Mouse (Mus musculus) heart, adult 9 months (tissue): Measurements from ENCODE around the gene Foxp1.

Experiments used
- DNase-seq, 2 experiments: peaks; one replicate each; pipeline ENCODE4 v3.0.0; 2022; ENCODE audit warnings: low spot score in 2 of 2

Foxp1 gene

DNA sequence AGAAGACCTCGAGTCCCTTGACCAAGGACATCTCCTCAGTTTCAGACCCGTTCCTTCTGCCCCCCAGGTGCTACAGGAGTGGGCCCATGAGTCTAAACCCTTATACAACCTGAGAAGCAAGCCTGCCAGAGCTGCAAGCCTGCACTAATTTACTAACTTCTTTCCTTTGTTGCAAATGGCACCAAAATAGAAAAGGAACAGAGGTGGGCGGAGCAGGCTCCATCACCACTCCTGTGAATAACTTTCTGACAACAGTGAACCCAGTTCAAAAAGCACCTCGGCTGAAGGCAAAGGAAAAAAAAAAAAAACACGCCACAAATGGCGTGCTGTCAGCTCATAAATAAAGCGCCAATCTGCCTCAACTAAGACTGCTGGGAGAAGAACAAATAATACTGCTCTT lies 81.4 kb downstream of the Foxp1 start:
- no peak for DNase-seq

DNA sequence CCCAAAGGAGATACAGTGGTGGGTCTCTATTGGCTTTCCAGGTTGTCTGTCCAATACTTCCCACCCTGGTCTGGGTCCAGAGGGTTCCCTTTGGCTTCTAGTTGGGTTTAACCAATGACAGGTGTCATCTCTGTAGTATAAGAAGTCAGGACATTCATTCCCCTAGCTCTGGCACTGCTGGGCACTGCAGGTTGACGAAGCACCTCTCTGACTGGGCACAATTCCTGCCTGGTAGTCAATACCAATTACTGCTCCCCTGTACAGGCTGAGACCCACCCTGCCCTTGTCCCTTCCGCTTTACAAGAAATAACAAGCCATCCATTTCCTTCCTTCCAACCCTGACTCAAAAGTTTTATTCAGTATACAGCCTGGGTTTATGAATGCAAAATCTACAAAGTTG lies 81.9 kb downstream of the Foxp1 start:
- DNase-seq, result no peak

DNA sequence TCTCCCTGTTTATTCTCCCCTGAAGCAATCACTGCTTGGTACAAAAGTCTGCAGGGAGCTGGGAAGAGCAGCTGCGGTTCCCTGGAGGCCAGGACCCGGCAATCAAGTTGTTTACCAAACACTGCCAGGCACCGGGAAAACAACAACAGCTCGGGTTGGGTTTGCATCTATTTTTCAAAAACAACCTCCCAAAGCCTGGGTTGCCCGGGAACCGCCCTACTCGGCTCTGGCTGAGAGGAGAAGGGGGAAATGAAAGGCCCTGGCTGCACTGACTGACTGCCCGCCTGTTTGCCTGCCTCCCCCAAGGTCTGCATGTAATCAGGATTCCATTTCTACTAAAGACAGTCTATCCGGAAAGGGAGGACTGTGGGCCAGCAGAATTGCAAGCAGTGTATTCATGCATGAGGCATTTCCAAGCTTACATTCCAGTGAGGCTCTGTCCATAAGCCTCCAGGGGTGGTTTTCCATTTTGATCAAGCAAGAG lies 82.6 kb downstream of the Foxp1 start:
- DNase-seq, result peak; percentile 33 to 52

DNA sequence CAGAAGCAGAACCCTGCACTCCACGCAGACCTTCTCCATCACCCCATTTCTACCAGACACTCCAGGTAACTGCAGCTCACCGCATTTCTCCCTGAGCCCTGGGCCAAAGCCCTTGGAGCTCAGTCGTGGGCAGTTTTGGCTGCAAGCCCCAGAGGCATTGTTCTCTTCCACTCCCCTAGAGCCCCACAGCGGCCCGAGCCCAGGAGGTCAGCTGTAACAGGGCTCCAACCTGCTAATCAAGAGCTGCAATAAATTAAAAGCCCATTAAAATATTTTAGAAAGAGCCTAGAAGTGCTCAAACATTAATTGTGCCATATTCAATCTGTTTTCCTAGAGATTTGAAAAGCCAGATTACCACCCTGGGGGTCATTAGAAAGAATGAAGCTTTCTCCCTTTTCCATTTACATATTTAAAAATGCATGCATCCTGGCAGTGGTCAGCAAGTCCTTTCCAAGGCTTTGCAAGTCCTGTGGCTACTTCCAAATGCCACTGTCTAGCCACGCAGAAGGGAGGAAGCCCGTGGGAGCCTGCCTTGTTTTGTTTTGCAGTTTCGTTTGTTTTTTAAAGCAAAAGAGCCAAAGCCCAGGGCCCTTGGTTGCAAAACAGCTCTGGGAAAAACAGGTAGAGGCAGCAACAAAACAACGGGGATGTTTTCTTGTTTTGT lies 83.2 kb downstream of the Foxp1 start:
- no peak for DNase-seq

DNA sequence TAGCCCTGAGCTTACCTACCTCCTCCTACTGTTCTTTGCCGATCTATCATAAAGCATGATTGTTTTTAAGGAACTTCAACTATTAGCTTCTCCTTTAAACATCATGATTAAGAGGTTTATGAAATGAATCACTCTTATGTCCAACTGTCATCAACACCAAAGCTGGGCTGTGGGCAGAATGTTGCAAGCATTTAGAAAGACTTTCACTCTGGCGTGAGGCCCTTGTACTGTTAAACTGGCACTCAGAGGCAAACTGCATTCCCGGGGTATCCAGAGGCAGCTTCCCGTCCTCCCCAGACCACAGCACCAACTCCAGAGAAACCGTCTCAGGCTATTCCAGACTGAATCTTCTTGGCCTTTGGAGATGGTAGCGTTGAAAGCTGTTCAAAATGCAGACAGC lies 86.2 kb downstream of the Foxp1 start:
- DNase-seq, result no peak

DNA sequence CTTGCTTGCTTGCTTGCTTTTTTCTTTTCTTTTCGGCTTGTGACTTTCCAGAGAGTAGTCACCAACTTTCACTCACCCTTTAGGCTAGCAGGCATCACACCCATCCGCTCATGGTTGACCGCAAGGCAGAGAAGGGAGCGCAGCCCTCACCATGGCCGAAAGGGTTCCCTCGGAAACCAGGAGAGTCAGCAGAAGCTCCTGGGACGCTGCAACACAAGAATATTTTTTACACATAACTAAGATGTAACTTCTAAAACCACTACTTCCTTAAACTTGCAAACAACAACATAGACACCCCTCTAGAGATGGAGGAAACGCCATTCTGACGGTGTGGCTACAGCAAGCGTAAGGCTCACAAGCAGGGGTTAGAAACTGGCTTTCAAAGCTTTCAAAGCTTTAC lies 87.4 kb downstream of the Foxp1 start:
- peak; percentile 46 to 51 for DNase-seq

DNA sequence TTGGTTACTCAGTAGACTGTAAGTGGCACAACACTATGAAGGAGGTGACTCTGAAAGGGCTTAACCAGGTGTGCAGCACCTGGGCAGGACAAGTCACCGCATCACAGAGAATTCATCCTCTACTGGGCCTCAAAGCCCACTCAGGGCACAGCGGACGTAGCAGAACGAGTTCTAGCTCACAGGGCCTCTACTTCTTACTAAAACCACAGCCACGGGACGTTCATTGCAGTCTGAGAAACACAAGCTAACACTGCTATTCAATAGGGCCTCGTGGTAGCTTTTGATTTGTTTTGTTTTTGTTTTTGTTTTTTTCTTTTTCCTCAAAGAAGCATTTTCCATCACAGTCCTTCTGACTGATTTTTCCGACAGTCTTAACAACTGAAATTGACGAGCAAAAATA lies 89.5 kb downstream of the Foxp1 start:
- DNase-seq, result no peak

DNA sequence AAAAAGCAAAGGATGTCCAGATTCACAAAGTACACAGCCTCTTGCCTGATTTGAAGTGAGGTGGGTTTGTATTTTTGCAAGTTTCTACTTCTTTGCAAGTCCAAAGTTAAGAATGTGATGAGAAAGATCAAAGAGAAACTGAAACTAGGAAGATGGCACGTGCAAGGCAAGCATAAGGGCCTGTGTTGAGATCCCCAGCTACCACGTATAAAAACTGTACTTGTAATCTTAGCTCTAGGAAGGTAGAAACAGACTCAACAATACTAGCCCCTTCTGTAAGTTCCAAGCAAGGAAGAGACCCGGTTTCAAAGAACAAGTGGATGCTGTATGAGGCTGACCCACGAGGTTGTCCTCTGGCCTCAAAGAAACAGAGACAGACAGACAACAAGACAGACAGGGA lies 90.6 kb downstream of the Foxp1 start:
- DNase-seq, result no peak

DNA sequence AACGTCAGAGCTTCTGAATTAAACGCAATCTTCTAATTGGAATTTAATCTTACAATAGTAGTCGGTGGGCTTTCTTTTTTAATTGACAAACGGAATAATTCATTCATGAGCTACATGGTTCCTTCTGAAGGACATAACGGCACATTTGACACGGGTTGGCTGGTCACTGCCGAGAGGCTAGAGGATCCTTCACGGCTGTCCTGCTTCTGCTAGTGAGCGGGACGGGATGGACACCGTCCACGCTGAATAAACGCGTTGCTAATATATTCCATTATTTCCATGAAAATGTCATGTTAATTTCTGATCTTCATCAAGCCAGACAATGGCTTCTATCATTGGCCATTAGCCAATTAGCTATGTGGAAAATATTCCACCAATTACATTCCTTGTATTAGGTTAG lies 92.0 kb downstream of the Foxp1 start:
- DNase-seq, result no peak

DNA sequence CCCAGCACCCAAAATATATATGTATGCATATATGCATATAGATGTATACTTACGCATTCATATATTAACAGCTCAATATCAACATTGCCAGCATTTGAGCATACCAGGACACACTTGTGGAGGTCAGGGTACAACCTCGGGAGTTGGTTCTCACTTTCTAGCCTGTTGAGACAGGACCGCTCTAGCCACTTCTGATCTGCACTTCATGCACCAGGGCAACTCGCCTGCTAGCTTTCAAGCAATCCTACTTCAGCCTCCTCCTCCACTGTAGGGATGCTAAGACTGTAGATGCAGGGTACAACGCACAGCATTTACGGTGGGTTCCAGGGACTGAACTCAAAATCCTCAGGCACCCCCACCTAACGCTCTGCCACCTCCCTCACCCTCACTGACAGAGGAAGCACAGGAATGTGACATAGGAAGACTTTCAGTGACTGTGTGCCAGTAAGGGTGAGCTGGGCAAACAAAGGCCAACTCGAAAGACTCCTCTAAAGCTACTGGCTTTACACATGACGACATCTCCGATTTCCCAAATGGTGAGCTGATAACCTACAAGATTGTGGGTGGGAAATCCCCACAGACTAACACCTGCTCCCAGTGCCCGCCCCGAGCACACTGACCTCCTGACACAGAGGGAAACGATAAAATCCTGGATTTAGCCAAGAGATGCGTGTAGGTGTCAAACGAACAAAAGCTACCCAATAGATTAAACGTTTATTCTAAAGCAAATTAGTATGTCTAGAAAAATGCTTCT lies 93.0 kb downstream of the Foxp1 start:
- no peak for DNase-seq

DNA sequence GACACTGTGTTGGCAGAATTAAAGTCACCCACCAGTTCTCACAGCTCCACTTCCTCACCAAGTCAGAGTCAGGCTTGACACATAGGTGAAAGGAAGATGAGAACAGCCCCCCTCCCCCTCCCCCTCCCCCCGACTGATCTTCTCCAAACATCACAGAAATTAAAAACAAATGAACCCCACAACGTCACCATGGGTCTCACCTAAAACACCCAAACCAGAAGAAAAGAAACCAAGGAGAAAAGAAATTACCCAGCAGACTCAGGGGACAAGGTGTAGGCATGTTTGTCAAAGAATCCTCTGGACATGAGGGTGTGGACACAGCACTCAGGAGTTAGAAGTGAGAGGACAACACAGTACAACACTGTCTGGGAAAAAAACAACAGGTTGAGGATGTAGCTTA lies 93.6 kb downstream of the Foxp1 start:
- no peak for DNase-seq

DNA sequence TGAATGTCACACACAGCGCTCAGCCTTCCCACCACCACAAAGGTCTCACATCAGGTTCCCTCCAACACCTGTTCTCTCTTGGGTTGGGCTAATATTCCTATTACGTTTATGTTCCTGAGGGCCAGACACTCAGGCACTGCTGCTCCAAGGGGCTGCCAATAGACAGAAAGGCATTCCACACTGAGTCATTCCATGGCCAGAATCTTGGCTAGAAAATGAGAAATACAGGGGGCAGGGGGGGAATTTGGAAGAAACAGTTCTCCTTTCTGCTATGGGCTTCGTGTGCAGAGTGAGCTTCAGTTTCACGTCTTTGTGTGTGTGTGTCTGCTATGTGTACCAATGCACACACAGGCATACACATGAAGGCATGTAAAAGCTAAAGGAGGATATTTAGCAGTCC lies 95.2 kb downstream of the Foxp1 start:
- DNase-seq, result no peak

DNA sequence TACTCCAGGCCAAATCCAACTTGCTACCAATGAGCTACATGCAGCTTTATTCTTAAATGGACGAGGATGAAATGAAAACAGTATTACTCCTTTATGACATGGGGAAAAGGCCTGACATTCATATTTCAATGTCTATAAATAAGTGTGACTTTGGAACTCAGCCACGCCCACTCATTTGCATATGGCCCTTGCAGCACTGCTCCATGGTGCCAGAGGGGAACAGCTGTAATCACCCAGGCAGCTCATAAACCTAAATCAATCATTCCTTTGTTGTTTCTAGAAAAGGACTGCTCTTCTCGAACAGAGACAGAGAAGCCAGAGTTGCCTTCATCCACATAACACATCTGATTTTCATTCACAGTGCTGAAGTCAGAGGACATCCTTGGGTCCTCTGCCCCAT lies 97.5 kb downstream of the Foxp1 start:
- no peak for DNase-seq

DNA sequence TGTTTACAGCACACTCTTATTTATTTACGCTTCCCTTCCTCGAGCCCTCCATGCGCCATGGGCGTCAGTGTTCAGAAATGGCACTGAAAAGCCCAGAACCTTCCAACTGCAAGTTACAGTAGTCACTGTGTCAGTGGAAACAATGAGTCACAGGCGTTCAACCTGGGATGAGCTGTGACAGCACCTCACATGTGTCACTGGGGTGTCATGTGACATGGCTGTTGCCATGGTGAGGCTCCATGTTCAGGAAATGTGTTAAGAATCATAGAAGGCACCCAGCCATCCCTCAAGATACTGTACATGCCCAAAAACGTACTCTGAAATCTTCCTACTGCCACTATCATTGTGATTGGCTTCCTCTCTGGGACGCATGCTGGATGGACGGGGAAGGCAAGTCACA lies 101.9 kb downstream of the Foxp1 start:
- no peak for DNase-seq

DNA sequence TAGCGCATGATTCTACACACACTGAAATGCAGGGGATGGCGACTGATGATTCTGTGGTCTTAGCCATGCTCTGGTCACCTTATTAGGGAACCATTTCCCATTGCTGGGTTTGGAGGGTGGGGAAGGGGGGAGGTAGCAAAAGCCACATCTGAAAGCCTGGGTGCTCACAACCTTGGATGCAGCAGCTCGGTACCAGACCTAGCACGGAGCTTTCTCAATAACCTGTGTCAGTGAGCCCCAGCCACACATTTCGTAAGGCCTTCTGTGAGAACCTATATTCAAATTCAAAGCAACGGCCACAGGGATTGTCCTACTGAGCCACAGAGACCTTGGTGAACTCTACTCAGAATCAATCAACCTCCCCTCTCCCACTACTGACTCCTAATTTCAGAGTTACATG lies 109.9 kb downstream of the Foxp1 start:
- no peak for DNase-seq

DNA sequence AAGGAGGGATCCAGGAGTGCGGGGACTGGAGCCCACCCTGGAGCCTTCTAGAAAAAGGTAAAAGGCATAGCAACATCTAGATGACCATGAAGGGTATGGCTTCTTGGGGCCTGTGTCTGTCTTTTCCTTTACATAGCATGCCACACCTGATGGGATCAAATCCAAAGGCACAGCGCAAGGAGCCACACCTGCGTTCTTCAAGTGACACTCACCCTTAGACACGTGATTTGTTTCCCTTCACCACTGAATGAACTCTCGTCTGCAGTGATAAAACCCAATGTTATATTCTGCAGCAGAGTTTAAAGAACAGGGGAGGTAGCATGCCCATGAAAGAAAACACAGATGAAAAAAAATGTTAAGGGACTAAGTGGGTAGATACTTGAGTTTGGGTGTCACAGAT lies 112.9 kb downstream of the Foxp1 start:
- no peak for DNase-seq

DNA sequence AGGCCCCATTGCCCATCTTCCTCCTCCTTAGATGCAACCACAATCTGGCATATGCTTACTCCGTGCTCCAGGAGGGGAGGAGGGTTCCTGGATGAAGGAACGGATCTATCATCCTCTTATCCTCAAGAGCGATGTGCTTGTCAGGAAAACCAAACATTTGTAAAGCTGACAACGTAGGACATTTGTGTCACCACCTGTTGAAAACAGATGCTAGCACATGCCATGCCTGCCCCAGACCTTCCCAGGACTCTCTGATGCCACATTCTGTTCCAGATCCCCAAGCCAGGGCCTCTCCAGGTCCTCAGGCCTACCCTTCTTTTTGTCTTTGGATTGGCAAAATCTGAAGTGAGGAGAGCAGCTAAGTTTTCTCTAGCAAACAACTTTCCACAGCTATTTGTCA lies 113.6 kb downstream of the Foxp1 start:
- DNase-seq, result no peak

DNA sequence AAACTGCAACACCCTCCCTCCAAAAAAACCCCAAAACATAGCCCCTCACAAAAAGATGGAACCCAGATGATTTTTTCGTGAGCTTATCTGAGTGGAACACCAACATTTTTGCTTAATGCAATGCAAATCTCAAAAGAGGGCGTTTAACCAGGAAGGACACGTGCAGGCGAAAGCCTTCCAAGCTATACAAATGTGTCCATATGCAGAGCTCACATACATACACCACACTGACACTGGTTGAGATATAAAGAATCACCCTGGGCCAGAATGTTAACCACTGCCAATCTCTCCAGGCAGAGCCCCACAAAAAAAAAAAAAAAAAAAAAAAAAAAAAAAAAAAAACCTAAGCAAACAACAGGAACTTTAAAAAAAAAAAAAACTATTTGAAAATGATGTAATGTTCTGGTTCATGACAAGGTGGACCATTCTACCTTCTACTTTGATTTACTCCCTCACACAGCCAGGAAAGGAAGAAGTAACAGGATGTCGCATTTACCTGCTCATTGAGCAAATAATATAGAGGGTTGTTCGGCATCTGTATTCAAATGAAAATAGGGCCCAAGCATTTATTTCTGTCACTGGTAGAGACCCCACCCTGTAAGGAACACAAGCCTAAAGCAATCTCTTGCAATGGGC lies 118.6 kb downstream of the Foxp1 start:
- no peak for DNase-seq

DNA sequence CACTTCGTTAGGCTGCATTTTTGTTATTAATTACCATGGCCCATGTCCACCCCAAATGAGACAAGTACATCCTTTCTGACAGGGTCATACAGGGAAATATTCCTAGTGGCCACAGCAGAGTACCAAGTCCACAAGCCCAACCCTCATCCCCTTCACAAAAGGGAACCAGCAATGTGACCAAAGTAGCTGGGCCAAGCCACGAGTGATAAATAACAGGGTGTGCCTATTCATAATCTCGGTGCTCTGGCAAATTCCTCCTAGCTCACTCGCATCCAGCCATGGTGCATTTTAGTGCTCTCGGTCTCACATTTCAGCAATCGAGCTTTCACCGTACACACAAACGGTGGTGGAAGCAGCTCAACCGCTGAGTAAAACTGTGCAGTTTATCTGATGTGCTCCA lies 119.6 kb downstream of the Foxp1 start:
- no peak for DNase-seq

DNA sequence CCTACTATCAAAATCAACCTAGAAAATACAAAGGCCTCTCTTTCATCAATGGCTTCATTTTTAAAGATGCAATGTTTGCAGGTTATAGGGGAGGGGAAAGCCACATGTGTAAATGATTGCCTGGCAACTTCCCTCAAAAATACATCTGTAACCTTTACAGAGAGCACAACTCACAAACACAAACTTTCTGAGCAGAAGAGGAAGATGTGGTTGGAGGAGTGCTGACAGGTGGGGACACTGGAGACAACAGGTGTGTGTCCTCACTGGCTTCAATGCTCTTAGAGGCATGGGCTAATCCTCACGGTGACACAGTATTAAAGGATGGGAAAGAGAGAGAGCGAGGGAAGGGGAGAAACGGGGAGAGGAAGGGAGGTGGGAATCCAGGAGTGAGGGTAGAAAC lies 120.2 kb downstream of the Foxp1 start:
- DNase-seq, result no peak

DNA sequence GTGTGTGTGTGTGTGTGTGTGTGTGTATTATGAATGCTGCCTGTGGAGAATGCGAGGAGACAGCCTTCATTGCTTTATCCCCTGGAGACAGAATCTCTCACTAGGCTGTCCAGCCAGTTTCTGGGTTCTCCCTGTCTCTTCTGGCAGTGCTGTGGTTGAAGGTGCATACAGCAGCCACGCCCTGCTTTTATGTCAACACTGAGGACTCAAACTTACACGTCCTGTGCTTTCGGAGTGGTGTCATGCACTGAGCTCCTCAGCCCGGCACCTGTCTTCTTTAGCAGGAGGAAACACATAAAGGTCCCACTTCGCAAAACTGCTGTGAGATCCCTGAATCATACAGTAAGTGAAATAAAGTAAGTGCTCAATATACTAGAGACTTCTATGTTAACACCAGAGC lies 120.7 kb downstream of the Foxp1 start:
- DNase-seq, result no peak

DNA sequence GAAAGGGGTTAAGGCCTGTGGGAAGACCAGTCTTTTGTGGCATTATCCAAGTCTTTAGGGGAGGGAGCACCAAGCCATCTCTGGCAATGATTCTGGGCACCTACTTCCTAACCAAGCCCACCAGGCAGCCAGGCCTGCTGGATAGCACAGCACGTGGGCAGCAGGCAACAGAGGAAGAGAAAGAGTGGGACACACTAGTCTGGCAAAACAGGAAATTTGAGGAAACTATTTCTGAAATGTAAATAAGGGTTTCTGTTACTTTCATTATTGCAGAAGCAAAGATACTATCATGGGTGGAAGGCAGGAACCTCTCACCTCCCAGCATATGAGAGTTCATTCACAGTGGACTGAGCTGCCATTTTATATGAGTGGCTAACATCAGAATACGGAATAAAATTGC lies 121.3 kb downstream of the Foxp1 start:
- no peak for DNase-seq

DNA sequence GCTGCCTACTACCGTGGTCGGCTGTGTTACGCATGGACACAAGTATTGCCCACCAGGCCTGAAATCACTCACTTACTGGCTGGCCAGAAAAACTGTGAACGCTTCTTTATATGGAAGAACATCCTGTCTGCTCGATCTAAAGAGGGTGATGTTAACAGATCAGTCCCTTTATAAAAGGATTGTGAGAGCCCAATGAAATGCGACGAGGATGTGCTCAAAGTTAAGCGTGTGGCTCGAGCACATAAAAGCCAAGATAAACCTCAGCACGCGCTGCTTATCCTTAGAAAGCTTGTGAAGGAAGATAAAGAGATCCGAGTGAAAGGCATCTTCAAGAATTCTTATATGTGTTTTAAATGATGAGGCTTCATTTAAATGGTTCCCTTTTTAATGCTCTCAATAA lies 126.8 kb downstream of the Foxp1 start:
- DNase-seq, result no peak
